Mouse (Mus musculus) MEL (cell line): ENCODE measurements around the gene Tanc1.

ENCODE experiments used
- BHLHE40 ChIP-seq: IDR thresholded peaks from 2 replicates; pipeline ENCODE4 v1.6.1; 2012; ENCODE audit warnings: low read depth, mild to moderate bottlenecking, inconsistent platforms, low read length, improper control_type of control experiment, borderline replicate concordance
- CTCF ChIP-seq, 3 experiments: IDR thresholded peaks in 2 of 3; conservative IDR thresholded peaks in 1 of 3; 2 replicates each; pipeline ENCODE4 v1.5.1; 2011 to 2012; ENCODE audit warnings: low read length in 3 of 3, low read depth in 2 of 3, mild to moderate bottlenecking in 2 of 3, improper control_type of control experiment in 1 of 3, inconsistent platforms in 1 of 3, mixed read lengths in 1 of 3, moderate library complexity in 1 of 3; ENCODE audit not compliant: control insufficient read depth in 1 of 3, insufficient read depth in 1 of 3, poor library complexity in 1 of 3, severe bottlenecking in 1 of 3
- ELF1 ChIP-seq: IDR thresholded peaks from 2 replicates; pipeline ENCODE4 v1.6.1; 2014; ENCODE audit warnings: low read depth, mild to moderate bottlenecking, inconsistent platforms, low read length, improper control_type of control experiment, moderate library complexity
- GABPA ChIP-seq: IDR thresholded peaks from 2 replicates; pipeline ENCODE4 v1.6.1; 2012; ENCODE audit warnings: low read depth, mild to moderate bottlenecking, inconsistent platforms, low read length, improper control_type of control experiment, moderate library complexity
- GATA1 ChIP-seq: IDR thresholded peaks from 2 replicates; pipeline ENCODE4 v1.6.1; 2011; ENCODE audit warnings: low read depth, low read length, improper control_type of control experiment
- KAT2A ChIP-seq: conservative IDR thresholded peaks from 2 replicates; pipeline ENCODE4 v1.6.1; 2012; ENCODE audit warnings: low read depth, low read length, improper control_type of control experiment, inconsistent platforms
- POLR2A ChIP-seq, 2 experiments: IDR thresholded peaks; 2 replicates each; pipeline ENCODE4 v1.6.1; 2011 to 2012; ENCODE audit warnings: low read length in 2 of 2, mild to moderate bottlenecking in 2 of 2, control low read depth in 1 of 2, improper control_type of control experiment in 1 of 2, low read depth in 1 of 2, moderate library complexity in 1 of 2; ENCODE audit not compliant: control insufficient read depth in 1 of 2, insufficient read depth in 1 of 2, poor library complexity in 1 of 2
- SIN3A ChIP-seq: IDR thresholded peaks from 2 replicates; pipeline ENCODE4 v1.6.1; 2012; ENCODE audit warnings: low read length, improper control_type of control experiment, inconsistent platforms
- SMC3 ChIP-seq: IDR thresholded peaks from 2 replicates; pipeline ENCODE4 v1.6.1; 2011; ENCODE audit warnings: low read depth, low read length, improper control_type of control experiment
- ZKSCAN1 ChIP-seq: IDR thresholded peaks from 2 replicates; pipeline ENCODE4 v1.6.1; 2012; ENCODE audit warnings: low read depth, mild to moderate bottlenecking, inconsistent platforms, low read length, improper control_type of control experiment, moderate library complexity

- TF ChIP-seq SMC3 (no peak), GABPA (no peak), CTCF (IDR thresholded peaks at IDR 0.05 in 2 of 3, conservative IDR thresholded peaks at IDR 0.05 in 1 of 3; ENCODE audit: control insufficient read depth in 1 of 3, insufficient read depth in 1 of 3, low read depth in 2 of 3, low read length in 3 of 3, poor library complexity in 1 of 3, severe bottlenecking in 1 of 3) (no peak), POLR2A (IDR thresholded peaks at IDR 0.05; ENCODE audit: control insufficient read depth in 1 of 2, insufficient read depth in 1 of 2, low read depth in 1 of 2, low read length in 2 of 2, poor library complexity in 1 of 2) (no peak), KAT2A (no peak), GATA1 (no peak), ELF1 (no peak), ZKSCAN1 (no peak), BHLHE40 (no peak), SIN3A (no peak)
Measured at GRCm38 (mm10) chr2:59691112-59691511, 79.3 kb downstream of the Tanc1 start.
